Mouse (Mus musculus) lung, postnatal 4 days (tissue): Measurements from ENCODE around the gene Cd300ld5.
A peak's percentile ranks its signal among the peaks of the same experiment; 100 is the strongest.
"Not testable (repeated sequence)": the region's sequence is repeated elsewhere in the genome, so short reads cannot be mapped to it uniquely, and the experiment has no call there.

Experiments
- DNase-seq, 2 experiments: peaks; one replicate each; pipeline ENCODE4 v3.0.0; 2021

Cd300ld5 gene

DNA sequence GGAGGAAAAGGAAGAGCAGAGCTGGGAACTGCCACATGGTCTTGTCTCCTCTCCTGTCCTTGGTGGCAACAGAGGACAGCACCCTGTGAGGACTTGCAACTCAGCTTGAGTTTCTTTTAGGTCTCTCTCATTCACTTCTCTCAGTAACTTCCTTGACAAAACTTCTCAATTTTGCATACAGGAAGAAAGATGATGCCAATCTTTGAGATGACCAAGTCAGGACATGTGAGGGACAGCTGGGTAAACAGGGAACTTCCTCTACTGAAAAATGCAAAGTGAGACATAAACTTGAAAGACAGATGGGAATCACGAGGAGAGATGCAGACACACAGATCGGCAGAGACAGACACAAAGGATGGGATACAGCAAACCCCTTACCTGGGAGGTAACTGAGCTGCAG lies 10.7 kb upstream of the Cd300ld5 start, which contains the start of gene Cd300ld3:
Gene Cd300ld3 (minus strand): TSS at position 151 of the 400 bp plus-strand sequence.
- peak in 1 of 2 experiments; percentile 2 for DNase-seq

DNA sequence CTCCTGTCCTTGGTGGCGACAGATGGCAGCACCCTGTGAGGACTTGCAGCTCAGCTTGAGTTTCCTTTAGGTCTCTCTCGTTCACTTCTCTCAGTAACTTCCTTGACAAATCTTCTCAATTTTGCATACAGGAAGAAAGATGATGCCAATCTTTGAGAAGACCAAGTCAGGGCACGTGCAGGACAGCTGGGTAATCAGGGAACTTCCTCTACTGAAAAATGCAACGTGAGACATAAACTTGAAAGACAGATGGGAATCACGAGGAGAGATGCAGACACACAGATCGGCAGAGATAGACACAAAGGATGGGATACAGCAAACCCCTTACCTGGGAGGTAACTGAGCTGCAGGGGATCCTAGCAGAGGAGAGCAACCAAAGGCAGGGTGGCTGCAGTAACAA lies 10.7 kb downstream of the Cd300ld5 start, which contains the start of gene Cd300ld4:
Gene Cd300ld4 (minus strand): TSS at position 101 of the 400 bp plus-strand sequence.
- not testable (repeated sequence) for DNase-seq

DNA sequence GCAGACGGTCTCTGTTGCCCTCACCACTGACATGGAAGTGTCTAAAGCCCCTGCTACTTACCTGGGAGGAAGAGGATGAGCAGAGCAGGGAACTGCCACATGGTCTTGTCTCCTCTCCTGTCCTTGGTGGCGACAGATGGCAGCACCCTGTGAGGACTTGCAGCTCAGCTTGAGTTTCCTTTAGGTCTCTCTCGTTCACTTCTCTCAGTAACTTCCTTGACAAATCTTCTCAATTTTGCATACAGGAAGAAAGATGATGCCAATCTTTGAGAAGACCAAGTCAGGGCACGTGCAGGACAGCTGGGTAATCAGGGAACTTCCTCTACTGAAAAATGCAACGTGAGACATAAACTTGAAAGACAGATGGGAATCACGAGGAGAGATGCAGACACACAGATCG lies 21.5 kb downstream of the Cd300ld5 start, which contains the start of gene Cd300ld2:
Gene Cd300ld2 (minus strand): TSS at position 101 of the 400 bp plus-strand sequence.
- DNase-seq = not testable (repeated sequence)

DNA sequence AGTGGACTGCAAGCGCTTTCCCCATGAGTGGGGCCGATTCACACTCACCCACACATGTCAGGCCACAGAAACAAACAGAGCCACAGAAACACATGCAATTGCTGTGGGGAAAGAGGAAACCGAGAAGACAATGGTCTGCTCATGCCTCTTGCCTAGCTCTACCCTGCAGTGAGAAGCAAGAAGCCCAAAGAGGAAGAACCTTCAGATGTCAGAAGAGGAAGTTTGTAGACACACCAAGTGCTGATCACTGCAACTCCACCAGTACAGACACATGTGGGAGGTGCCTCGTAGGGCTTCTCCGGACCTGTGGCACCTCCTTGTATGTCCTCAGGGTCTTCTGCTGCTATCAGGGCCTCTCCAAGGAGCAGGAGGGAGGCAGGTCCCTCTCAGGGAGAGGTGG lies 33.5 kb downstream of the Cd300ld5 start:
- DNase-seq = peak; percentile 18 to 22

DNA sequence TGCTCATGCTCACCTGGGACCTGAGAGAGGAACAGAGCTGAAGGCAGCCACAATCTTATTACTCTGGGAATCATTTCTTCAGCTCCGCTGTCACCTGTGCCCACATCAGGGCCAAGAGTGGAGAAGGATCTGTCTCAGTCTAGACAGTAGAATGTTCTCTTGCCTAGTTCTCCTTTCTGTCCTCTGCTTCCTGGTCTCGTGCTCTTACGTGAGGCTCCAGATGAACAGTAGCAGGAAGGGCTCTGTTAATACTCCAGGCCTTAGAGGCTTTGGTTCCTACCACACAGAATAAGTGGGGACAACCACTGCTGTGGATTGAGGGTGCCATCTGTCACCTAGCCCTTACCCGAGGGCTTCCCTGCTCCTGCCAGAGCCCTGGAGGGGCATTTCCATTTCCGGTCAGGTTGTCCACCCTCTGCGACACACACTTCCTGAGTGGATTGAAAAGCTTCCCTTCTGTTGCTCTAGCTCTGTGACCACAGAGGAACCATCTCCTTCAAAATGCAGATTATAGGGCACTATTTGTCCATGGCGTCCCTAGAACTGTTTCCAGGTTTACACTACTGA lies 36.0 kb downstream of the Cd300ld5 start, which contains the start of gene Cd300c2:
Gene Cd300c2 (minus strand): TSS at position 407 of the 567 bp plus-strand sequence.
- peak in 1 of 2 experiments; percentile 21 for DNase-seq

DNA sequence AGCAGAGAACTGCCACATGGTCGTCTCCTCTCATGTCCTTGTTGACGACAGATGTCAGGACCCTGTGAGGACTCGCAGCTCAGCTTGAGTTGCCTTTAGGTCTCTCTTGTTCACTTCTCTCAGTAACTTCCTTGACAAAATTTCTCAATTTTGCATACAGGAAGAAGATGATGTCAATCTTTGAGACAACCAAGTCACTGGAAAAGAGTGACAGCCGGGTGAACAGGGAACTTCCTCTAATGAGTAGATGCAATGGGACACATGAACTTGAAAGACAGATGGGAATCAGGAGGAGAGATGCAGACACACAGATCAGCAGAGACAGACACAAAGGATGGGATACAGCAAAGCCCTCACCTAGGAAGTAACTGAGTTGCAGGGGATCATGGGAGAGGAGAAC lies 47.8 kb downstream of the Cd300ld5 start, which contains the start of gene Cd300ld:
Gene Cd300ld (minus strand): TSS at position 130 of the 400 bp plus-strand sequence.
- DNase-seq = no peak

DNA sequence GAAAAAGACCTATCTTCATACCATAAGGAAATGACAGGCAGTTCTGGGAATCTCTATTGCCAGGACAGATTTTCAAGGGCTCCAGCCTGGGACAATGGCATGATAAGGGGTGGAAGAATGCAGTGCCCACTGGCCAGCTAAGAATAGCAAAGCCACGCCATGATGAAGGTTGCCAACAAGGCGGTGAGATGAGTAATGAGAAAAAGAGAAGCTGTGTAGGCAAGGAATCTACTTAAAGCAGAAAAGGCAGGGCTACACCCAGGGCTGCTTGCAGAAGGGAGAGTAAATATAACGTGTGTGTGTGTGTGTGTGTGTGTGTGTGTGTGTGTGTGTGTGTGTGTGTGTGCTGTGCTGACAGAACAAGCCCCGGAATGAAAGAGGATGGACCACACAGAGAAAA lies 55.7 kb downstream of the Cd300ld5 start:
- DNase-seq = no peak
